Mouse (Mus musculus) bone marrow, adult 2 months (tissue): ENCODE results near the gene Fer1l4. TPM values are rescaled to one million over a fixed set of nuclear protein-coding genes. Genes with fewer than 3 reads are reported as not detected.

ENCODE experiments used
- H3K27ac ChIP-seq: fragments of 200-500 bp; 2 replicates; pipeline ENCODE4 v1.5.1; 2012; ENCODE audit warnings: low read depth, mild to moderate bottlenecking, control low read depth, inconsistent platforms, low read length; ENCODE audit not compliant: control insufficient read depth, poor library complexity, insufficient read depth
- H3K4me1 ChIP-seq: fragments of 200-500 bp; 2 replicates; pipeline ENCODE4 v1.6.1; 2011; ENCODE audit warnings: low read length; ENCODE audit not compliant: control insufficient read depth, insufficient read depth
- H3K4me3 ChIP-seq: fragments of 200-500 bp; replicated peaks from 2 replicates; pipeline ENCODE3; 2011; ENCODE audit warnings: mild to moderate bottlenecking, low read depth, low read length, control low read depth; ENCODE audit not compliant: control insufficient read depth
- CTCF ChIP-seq: fragments of 200-500 bp; IDR thresholded peaks from 2 replicates; pipeline ENCODE4 v1.5.1; 2011; ENCODE audit warnings: low read length, control low read depth; ENCODE audit not compliant: control insufficient read depth, insufficient read depth
- POLR2A ChIP-seq: fragments of 200-500 bp; IDR thresholded peaks from 2 replicates; pipeline ENCODE4 v1.6.1; 2011; ENCODE audit warnings: low read depth, mild to moderate bottlenecking, control low read depth, low read length, borderline replicate concordance; ENCODE audit not compliant: control insufficient read depth
- WGBS: fragments of 180-500 bp; shearing (Covaris S2); methylation state at CpG from one replicate; pipeline ENCODE4 v1.1.7; 2018; 5-methylcytosine and 5-hydroxymethylcytosine counted together
- polyA plus RNA-seq: library from polyadenylated mRNA; stranded (reverse); fragments of >200 nt; gene quantifications from 2 replicates; pipeline ENCODE4 v1.2.4, GENCODE M21; 2011; ENCODE audit warnings: low replicate concordance; ENCODE audit not compliant: missing spikeins, insufficient read depth, insufficient read length

The Fer1l4 gene
- polyA plus RNA-seq, 1 experiment = not detected

DNA sequence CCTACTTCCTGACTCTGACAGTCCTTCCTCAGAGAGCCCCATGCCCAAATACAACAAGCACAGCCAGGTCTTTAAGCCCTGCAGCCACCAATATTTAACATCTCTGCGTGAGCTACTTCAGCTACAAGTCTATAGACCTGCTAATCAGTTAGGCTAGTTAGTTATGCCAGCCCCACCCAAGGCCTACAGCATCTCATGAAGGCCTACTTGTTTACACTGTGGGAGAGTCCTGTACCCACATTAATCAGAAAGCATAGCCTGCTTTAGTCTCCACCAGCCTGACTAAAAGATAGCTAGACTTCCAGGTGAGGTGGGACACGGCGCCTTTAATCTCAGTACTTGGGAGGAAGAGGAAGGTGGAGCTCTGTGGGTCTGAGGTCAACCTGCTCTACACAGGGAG lies 13.4 kb downstream of the Fer1l4 start:
- Histone ChIP-seq H3K4me1 (no peaks in the 10 kb centered on the region), H3K4me3 (no peak overlapping the region), H3K27ac (no peak overlapping the region)
- WGBS = 79% methylated on average over 3 of the region's 3 CpGs
- TF ChIP-seq POLR2A = no peak
- TF ChIP-seq CTCF = no peak

DNA sequence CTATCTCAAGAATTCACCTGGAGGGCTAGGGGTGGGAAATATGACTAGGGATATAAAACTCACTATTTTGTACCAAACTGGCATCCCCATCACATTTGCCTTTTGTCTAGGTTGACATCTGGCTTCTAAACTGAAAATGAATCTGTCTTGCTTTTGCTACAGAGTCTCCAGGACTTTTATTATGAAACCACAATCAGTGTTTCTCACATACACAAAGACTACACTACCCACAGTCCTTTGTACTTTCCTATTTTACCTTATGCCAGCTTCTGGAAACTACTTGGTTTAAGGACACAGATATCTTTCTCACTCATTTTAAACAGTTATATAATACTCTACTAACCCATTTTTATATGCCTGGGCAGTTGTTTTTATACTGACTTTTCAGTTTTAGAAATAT lies 27.3 kb downstream of the Fer1l4 start:
- Histone ChIP-seq H3K4me3 (no peak overlapping the region), H3K4me1 (no peaks in the 10 kb centered on the region; the same call in 1 of the 2 replicates), H3K27ac (no peak overlapping the region)
- TF ChIP-seq POLR2A (no peak), CTCF (no peak)

GRCm38 (mm10) chr2:156021765-156022164 lies 31.0 kb downstream of the Fer1l4 start:
- WGBS = 78% methylated on average over 2 of the region's 2 CpGs
- H3K27ac ChIP-seq = no peak overlapping the region
- no peak overlapping the region for H3K4me3 ChIP-seq
- H3K4me1 ChIP-seq = no peaks in the 10 kb centered on the region; the same call in 1 of the 2 replicates
- no peak for TF ChIP-seq POLR2A

DNA sequence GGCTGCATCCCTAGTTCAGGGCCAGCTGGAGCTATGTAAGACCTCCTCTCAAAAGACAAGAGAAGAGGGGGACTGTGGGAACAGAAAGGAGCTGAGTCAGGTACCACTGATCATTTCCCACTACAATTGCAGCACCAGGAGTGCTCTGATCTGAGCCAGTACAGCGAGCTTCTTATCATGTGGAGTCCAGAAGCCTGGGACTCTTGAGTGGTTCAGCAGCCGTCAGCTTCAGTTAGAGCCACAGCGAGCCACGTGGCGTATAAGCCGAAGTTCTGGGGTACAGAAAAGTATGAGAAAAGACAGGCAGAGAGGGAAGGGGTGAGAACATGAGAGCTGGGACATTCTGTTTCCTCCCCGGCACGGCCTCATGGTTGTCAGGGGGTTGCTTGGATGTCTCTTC lies 31.5 kb downstream of the Fer1l4 start:
- Histone ChIP-seq H3K4me3 (no peak overlapping the region), H3K27ac (no peak overlapping the region), H3K4me1 (no peaks in the 10 kb centered on the region; the same call in 1 of the 2 replicates)
- no peak for TF ChIP-seq POLR2A
- no peak for TF ChIP-seq CTCF
- 71% methylated on average over 8 of the region's 8 CpGs for WGBS

GRCm38 (mm10) chr2:156018106-156018505 lies 34.6 kb downstream of the Fer1l4 start:
- no peak overlapping the region for H3K27ac ChIP-seq
- H3K4me3 ChIP-seq = no peak overlapping the region
- WGBS = 89% methylated on average over 3 of the region's 3 CpGs
- no peaks in the 10 kb centered on the region for H3K4me1 ChIP-seq
- TF ChIP-seq CTCF (no peak), POLR2A (no peak)

GRCm38 (mm10) chr2:156007888-156008532 lies 44.7 kb downstream of the Fer1l4 start, which contains the start of the genes 6430550D23Rik and Ergic3:
6430550D23Rik (minus strand) TSS chr2:156007977.
Ergic3 (plus strand) TSS chr2:156008045.
- Histone ChIP-seq H3K4me1 (0 out of 2 replicates have a peak, but pooled peaks cover 2% of the 10 kb centered on the region), H3K27ac (peak within 1 kb of the TSS; percentile 35; the same call in 1 of the 2 replicates), H3K4me3 (peak within 1 kb of the TSS; percentile 87)
- WGBS = under 1% methylated on average over 45 of the region's 45 CpGs
- peak; percentile 49; the same call in 1 of the 2 replicates for TF ChIP-seq POLR2A
- no peak for TF ChIP-seq CTCF

DNA sequence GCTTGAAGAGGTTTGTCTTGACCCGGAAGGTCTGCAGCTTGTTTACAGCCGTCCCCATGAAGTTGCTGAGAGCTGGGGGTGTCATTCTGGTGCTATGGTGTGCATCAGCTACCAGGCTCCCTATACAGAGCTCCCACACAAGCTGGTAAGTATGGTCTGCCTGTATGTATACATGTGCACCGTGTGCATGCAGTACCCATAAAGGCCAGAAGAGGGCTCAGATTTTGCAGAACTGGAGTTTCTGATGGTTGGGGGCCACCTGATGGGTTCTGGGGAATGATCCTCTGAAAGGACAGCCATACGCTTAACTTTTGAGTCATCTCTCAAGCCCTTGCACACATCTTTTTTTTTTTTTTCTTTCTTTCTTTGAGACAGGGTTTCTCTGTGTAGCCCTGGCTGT lies 47.4 kb downstream of the Fer1l4 start:
- Histone ChIP-seq H3K4me1 (0 out of 2 replicates have a peak, but pooled peaks cover 2% of the 10 kb centered on the region), H3K4me3 (no peak overlapping the region), H3K27ac (no peak overlapping the region)
- TF ChIP-seq POLR2A (no peak), CTCF (no peak)
- WGBS = 83% methylated on average over 4 of the region's 4 CpGs

DNA sequence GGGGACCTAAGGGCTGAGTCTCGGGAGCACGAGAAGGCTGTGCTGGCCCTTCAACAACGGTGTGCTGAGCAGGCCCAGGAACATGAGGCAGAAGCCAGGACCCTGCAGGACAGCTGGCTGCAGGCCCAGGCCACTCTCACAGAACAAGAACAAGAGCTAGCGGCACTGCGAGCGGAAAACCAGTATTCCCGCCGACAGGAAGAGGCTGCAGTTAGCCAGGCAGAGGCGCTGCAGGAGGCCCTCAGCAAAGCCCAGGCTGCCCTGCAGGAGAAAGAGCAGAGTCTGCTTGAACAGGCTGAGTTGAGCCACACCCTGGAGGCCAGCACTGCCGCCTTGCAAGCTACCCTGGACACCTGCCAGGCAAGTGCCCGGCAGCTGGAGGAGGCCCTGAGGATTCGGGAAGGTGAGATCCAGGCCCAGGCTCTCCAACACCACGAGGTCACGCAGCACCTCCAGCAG lies 60.9 kb downstream of the Fer1l4 start:
- TF ChIP-seq POLR2A (no peak; the same call in 1 of the 2 replicates), CTCF (no peak)
- Histone ChIP-seq H3K4me3 (no peak overlapping the region), H3K27ac (no peak overlapping the region; the same call in 1 of the 2 replicates), H3K4me1 (no peaks in the 10 kb centered on the region)
- 76% methylated on average over 14 of the region's 14 CpGs for WGBS
